Mouse (Mus musculus) regulatory T cell (primary cell): ENCODE measurements around the gene Ebf4.
"Not testable (repeated sequence)": the region's sequence is repeated elsewhere in the genome, so short reads cannot be mapped to it uniquely, and the experiment has no call there.

Source experiments
- in situ Hi-C: fragments of 300-600 bp; cut with MboI, MseI; formaldehyde crosslinking; loops from one replicate; pipeline ENCODE4 v1.15.1; 2025; ENCODE audit warnings: high pct_unique_total_duplicates

Ebf4 gene

GRCm38 (mm10) chr2:130294218-130294935 is 592 bp upstream of the Ebf4 start:
- in situ Hi-C loops: loop anchor here (5.0 kb wide), 1 partner anchor 123 kb away; no protein-coding TSS in a partner anchor

- in situ Hi-C loops: no loop called here
These were observed 563 bp downstream of the Ebf4 start for GRCm38 (mm10) chr2:130295331-130296133.

- in situ Hi-C loops: no loop called here
These were observed 1.3 kb downstream of the Ebf4 start for GRCm38 (mm10) chr2:130296134-130296745.

- in situ Hi-C loops: no loop called here
These were observed 2.6 kb downstream of the Ebf4 start for GRCm38 (mm10) chr2:130297580-130297979.

- in situ Hi-C loops: loop anchor here (5.0 kb wide), 1 partner anchor 264 kb away; no protein-coding TSS in a partner anchor
These were observed 8.0 kb downstream of the Ebf4 start for GRCm38 (mm10) chr2:130303014-130303413.

- in situ Hi-C loops: no loop called here
These were observed 32.1 kb downstream of the Ebf4 start for GRCm38 (mm10) chr2:130327057-130327456.

- in situ Hi-C loops: no loop called here
These were observed 34.5 kb downstream of the Ebf4 start for GRCm38 (mm10) chr2:130329502-130329901.

GRCm38 (mm10) chr2:130335112-130335511 is 40.1 kb downstream of the Ebf4 start:
- in situ Hi-C loops: no loop called here

GRCm38 (mm10) chr2:130340464-130341219 is 45.7 kb downstream of the Ebf4 start:
- in situ Hi-C loops: no loop called here

- in situ Hi-C loops: no loop called here
These were observed 46.2 kb downstream of the Ebf4 start for GRCm38 (mm10) chr2:130341220-130341580.

- in situ Hi-C loops: no loop called here
These were observed 55.4 kb downstream of the Ebf4 start for GRCm38 (mm10) chr2:130350376-130350775.

- in situ Hi-C loops: no loop called here
These were observed 56.9 kb downstream of the Ebf4 start for GRCm38 (mm10) chr2:130351758-130352339.

GRCm38 (mm10) chr2:130353411-130353810 is 58.4 kb downstream of the Ebf4 start:
- in situ Hi-C loops: no loop called here

- in situ Hi-C loops: no loop called here
These were observed 58.9 kb downstream of the Ebf4 start for GRCm38 (mm10) chr2:130353889-130354288.

GRCm38 (mm10) chr2:130357551-130357950 is 62.6 kb downstream of the Ebf4 start:
- in situ Hi-C loops: no loop called here

GRCm38 (mm10) chr2:130358852-130359251 is 63.9 kb downstream of the Ebf4 start:
- in situ Hi-C loops: no loop called here

GRCm38 (mm10) chr2:130362511-130363026 is 67.6 kb downstream of the Ebf4 start:
- in situ Hi-C loops: no loop called here

- in situ Hi-C loops: loop anchor here (5.0 kb wide), 1 partner anchor 58 kb away; no protein-coding TSS in a partner anchor
These were observed 70.5 kb downstream of the Ebf4 start for GRCm38 (mm10) chr2:130365211-130366094.

GRCm38 (mm10) chr2:130367386-130367785 is 72.4 kb downstream of the Ebf4 start:
- in situ Hi-C loops: loop anchor here (5.0 kb wide), 1 partner anchor 60 kb away; no protein-coding TSS in a partner anchor

GRCm38 (mm10) chr2:130373026-130373425 is 78.1 kb downstream of the Ebf4 start:
- in situ Hi-C loops: not testable (repeated sequence)
